Mouse (Mus musculus) hindbrain, postnatal 0 days (tissue): Measurements from ENCODE around the gene Gm35315. TPM values are rescaled to one million over a fixed set of nuclear protein-coding genes. Genes with fewer than 3 reads are reported as not detected.
A peak's percentile ranks its signal among the peaks of the same experiment; 100 is the strongest.
"Not testable (repeated sequence)": the region's sequence is repeated elsewhere in the genome, so short reads cannot be mapped to it uniquely, and the experiment has no call there.

ENCODE experiments used
- ATAC-seq: fragments of 200-750 bp; cut with Nextera tagmentation; 2 replicates; pipeline ENCODE4 v1.8.0; 2017; ENCODE audit warnings: mild to moderate bottlenecking, moderate TSS enrichment, moderate library complexity
- DNase-seq: peaks from one replicate; pipeline ENCODE4 v3.0.0-alpha.2; 2015; ENCODE audit warnings: low spot score
- H3K27ac ChIP-seq: fragments of 300-500 bp; sonication (generic); 2 replicates; pipeline ENCODE4 v1.5.1; 2014; ENCODE audit warnings: mild to moderate bottlenecking
- H3K27me3 ChIP-seq: fragments of 300-500 bp; sonication (generic); 2 replicates; pipeline ENCODE4 v1.6.1; 2014; ENCODE audit warnings: low read length, mixed read lengths; ENCODE audit not compliant: insufficient read depth
- H3K36me3 ChIP-seq: fragments of 300-500 bp; sonication (generic); 2 replicates; pipeline ENCODE4 v1.6.1; 2014; ENCODE audit warnings: low read length, mixed read lengths; ENCODE audit not compliant: insufficient read depth
- H3K4me1 ChIP-seq: fragments of 300-500 bp; sonication (generic); 2 replicates; pipeline ENCODE4 v1.6.1; 2014; ENCODE audit warnings: antibody characterized with exemption, low read length, mixed read lengths; ENCODE audit not compliant: insufficient read depth
- H3K4me2 ChIP-seq: fragments of 300-500 bp; sonication (generic); 2 replicates; pipeline ENCODE4 v1.6.1; 2014; ENCODE audit warnings: low read depth, mild to moderate bottlenecking, low read length, moderate library complexity, mixed read lengths
- H3K4me3 ChIP-seq: fragments of 300-500 bp; sonication (generic); 2 replicates; pipeline ENCODE4 v1.5.1; 2014; ENCODE audit warnings: low read length
- H3K9ac ChIP-seq: fragments of 300-500 bp; sonication (generic); replicated peaks from 2 replicates; pipeline ENCODE4 v1.6.1; 2014; ENCODE audit warnings: mild to moderate bottlenecking, low read length, moderate library complexity, mixed read lengths
- H3K9me3 ChIP-seq: fragments of 300-500 bp; sonication (generic); 2 replicates; pipeline ENCODE4 v1.6.1; 2016; ENCODE audit warnings: low read length, mixed read lengths
- CTCF ChIP-seq: IDR thresholded peaks from 2 replicates; pipeline ENCODE4 v1.5.1; 2016; ENCODE audit warnings: antibody characterized with exemption, control low read depth, low read depth
- WGBS: fragments of 180-500 bp; shearing (Covaris S2); extraction: QIAGEN DNeasy Blood & Tissue Kit; methylation state at CpG from one replicate; pipeline ENCODE4 v1.1.7; 2014; 5-methylcytosine and 5-hydroxymethylcytosine counted together
- polyA plus RNA-seq: library from polyadenylated mRNA; unstranded; fragments of >200 nt; fragmentation: Nextera tagmentation; extraction: Ambion mirVana; gene quantifications from 2 replicates; pipeline ENCODE4 v1.2.1, GENCODE M21; 2015
- total RNA-seq: library from RNA; depleted of rRNA; stranded (reverse); fragments of >200 nt; gene quantifications from 2 replicates; pipeline ENCODE4 v1.2.3, GENCODE M21; 2014

Gm35315 gene
- total and polyA plus RNA-seq, 2 experiments from 2014 or later = 0.33 to 0.37 TPM

- peak overlapping the region; percentile 75 for H3K9ac ChIP-seq
- H3K4me2 ChIP-seq = peak overlapping the region; percentile 83
- no peaks in the 10 kb centered on the region for H3K9me3 ChIP-seq
- DNase-seq (peak; percentile 24), ATAC-seq (no peak)
- peak overlapping the region; percentile 86 for H3K4me3 ChIP-seq
- no peak for TF ChIP-seq CTCF
- H3K36me3 ChIP-seq = peaks cover 5% of the 10 kb centered on the region; the same call in 1 of the 2 replicates
- whole genome bisulfite sequencing = 5% methylated on average over 18 of the region's 18 CpGs
- H3K4me1 ChIP-seq = no peaks in the 10 kb centered on the region
- no peaks in the 10 kb centered on the region for H3K27me3 ChIP-seq
- H3K27ac ChIP-seq = peak overlapping the region; percentile 83
These were observed 41.9 kb upstream of the Gm35315 start for GRCm38 (mm10) chr5:110136087-110136464.

DNA sequence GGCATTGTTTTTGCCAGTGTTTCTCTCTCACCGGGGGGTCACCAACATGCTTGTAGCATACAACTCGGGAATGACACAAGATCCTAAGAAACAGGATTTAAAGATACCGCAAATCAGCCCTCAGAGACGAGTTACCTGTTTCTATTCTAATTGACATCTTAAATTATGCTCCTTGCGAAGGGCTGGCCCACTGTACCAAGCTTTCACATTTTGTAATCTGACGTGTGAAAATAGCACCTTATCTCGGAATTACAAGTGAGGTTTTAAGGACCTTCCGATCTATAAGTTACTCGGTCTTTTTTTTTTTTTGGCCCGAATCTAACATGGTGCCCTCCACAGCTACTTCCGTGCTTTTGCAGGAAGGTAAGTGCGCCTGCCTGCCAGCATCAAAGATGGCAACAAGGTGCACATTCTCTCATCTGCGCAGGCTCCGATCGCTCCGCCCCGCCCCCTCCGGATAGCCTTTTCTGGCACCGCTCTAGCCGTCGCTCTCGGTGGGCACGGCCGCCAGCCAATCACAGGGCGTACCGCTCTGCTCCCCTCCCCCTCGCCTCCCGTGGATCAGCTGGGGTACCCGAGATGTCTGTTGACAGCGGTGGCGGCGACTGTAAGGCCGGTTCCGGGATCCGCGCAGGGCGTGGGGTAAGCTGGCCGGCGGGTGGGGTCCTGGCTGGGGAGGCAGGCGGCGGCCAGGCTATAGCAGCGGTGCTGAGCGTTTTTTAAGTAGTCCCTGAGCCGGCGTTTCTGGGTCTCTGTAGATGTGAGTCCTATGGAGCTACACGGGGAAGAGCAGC is 41.3 kb upstream of the Gm35315 start, which contains the start of gene Chfr:
Gene Chfr (plus strand): TSS at position 550 of the 794 bp plus-strand sequence.
- 4% methylated on average over 46 of the region's 46 CpGs for WGBS
- DNase-seq (peak; percentile 99), ATAC-seq (peak; percentile 100)
- peak; percentile 43 for TF ChIP-seq CTCF
- H3K9ac ChIP-seq = peak within 1 kb of the TSS; percentile 75
- peak within 1 kb of the TSS; percentile 86 for H3K4me3 ChIP-seq
- no peaks in the 10 kb centered on the region for H3K4me1 ChIP-seq
- no peaks in the 10 kb centered on the region for H3K27me3 ChIP-seq
- H3K4me2 ChIP-seq = peak within 1 kb of the TSS; percentile 83
- peaks cover 5% of the 10 kb centered on the region; the same call in 1 of the 2 replicates for H3K36me3 ChIP-seq
- peak within 1 kb of the TSS; percentile 83 for H3K27ac ChIP-seq
- H3K9me3 ChIP-seq = no peaks in the 10 kb centered on the region

- not testable (repeated sequence) for DNase-seq, ATAC-seq, H3K9me3 ChIP-seq, H3K4me1 ChIP-seq, H3K9ac ChIP-seq, H3K4me3 ChIP-seq, H3K27me3 ChIP-seq, H3K27ac ChIP-seq, H3K4me2 ChIP-seq
- WGBS = 86% methylated on average over 3 of the region's 3 CpGs
- peaks cover 28% of the 10 kb centered on the region for H3K36me3 ChIP-seq
These were observed 28.2 kb upstream of the Gm35315 start for GRCm38 (mm10) chr5:110122380-110122779.

DNA sequence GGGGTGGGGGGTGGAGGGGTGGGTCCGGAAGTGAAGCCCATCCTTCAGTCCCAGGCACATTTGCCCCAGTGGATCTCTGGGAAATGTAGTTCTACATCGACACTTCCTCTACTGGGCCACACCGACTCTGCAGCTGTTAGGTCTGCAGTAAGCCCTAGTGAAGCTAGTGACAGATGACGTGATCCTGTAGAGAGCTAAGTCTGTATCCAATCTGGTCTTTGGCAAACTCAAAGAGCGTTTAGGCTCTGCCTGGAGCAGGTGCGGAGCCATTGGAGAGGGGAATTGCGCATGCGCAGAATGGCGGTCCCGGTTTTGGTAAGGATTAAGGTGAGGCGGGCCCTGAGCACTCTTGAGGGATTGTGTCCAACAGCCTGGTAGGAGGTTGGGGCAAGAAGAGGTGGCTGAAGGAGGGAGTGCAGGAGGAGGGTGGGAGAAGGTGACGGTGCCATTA is 15.8 kb upstream of the Gm35315 start, which contains the start of gene Zfp605:
Gene Zfp605 (plus strand): TSS at position 102 of the 451 bp plus-strand sequence.
- ATAC-seq (peak; percentile 81), DNase-seq (peak; percentile 95)
- Histone ChIP-seq H3K4me1 (peaks cover 6% of the 10 kb centered on the region), H3K9me3 (no peaks in the 10 kb centered on the region), H3K4me3 (peak within 1 kb of the TSS; percentile 47), H3K27ac (peak within 1 kb of the TSS; percentile 87), H3K27me3 (no peaks in the 10 kb centered on the region), H3K36me3 (peaks cover 23% of the 10 kb centered on the region), H3K9ac (peak within 1 kb of the TSS; percentile 45), H3K4me2 (peak within 1 kb of the TSS; percentile 68)
- under 1% methylated on average over 12 of the region's 12 CpGs for WGBS
- TF ChIP-seq CTCF = no peak; the same call in 1 of the 2 replicates

GRCm38 (mm10) chr5:110108305-110108628 is 14.0 kb upstream of the Gm35315 start:
- Histone ChIP-seq H3K4me2 (peak overlapping the region; percentile 79), H3K4me3 (peak overlapping the region; percentile 76), H3K4me1 (peaks cover 6% of the 10 kb centered on the region), H3K36me3 (peaks cover 36% of the 10 kb centered on the region), H3K27me3 (no peaks in the 10 kb centered on the region), H3K9ac (peak overlapping the region; percentile 86; the same call in 1 of the 2 replicates), H3K27ac (peak overlapping the region; percentile 98; the same call in 1 of the 2 replicates), H3K9me3 (no peaks in the 10 kb centered on the region)
- DNase-seq (no peak), ATAC-seq (no peak)
- peak; percentile 26 for TF ChIP-seq CTCF
- 2% methylated on average over 7 of the region's 7 CpGs for WGBS

DNA sequence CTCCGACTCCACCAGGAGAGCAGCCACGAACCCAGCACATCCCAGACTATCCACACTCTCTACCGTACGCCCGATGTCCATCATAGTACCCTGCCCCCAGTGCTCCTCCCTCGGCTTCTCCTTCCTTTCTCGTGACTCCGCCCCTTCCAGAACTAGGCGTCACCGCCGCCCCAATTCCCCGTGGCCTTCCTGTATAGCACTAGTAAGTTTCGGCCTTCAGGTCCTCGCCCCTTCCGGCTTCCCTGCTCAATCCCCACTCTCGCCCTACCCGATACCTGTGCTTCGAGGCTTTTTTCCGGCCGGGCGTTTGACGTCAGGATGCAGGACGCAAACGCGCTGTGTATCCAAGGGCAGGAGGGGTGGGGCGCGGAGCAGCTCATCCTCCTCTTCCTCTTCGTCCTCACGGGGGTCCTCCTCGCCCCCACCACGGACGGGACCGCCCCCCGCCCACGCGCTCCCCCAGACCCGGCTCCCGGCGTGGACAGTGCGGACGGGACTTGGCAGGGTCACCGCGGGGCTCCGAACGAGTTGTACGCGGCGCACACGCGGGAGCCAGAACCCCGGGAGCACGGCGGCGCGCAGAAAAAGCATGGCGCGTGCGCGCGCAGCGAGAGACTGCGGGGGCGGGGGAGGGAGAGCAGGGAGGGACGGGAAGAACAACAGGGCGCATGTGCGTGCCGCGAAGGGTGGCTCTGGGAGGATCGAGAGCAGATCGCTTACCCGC is 13.5 kb upstream of the Gm35315 start, which contains the start of gene Gtpbp6:
Gene Gtpbp6 (minus strand): TSS at position 617 of the 724 bp plus-strand sequence.
- peak; percentile 80 for ATAC-seq
- H3K4me1 ChIP-seq = peaks cover 6% of the 10 kb centered on the region
- WGBS = under 1% methylated on average over 71 of the region's 71 CpGs

More for the DNA sequence above, 13.5 kb upstream of the Gm35315 start, which contains the start of gene Gtpbp6:
- peak within 1 kb of the TSS; percentile 86 for H3K9ac ChIP-seq
- no peaks in the 10 kb centered on the region for H3K27me3 ChIP-seq
- no peaks in the 10 kb centered on the region for H3K9me3 ChIP-seq
- peaks cover 36% of the 10 kb centered on the region for H3K36me3 ChIP-seq
- peak within 1 kb of the TSS; percentile 76 for H3K4me3 ChIP-seq
- peak within 1 kb of the TSS; percentile 79 for H3K4me2 ChIP-seq
- TF ChIP-seq CTCF = no peak
- peak within 1 kb of the TSS; percentile 98 for H3K27ac ChIP-seq
- DNase-seq = peak; percentile 97
